12 mouse cellular contexts compared by ENCODE assay signal in the genomic region with DNA sequence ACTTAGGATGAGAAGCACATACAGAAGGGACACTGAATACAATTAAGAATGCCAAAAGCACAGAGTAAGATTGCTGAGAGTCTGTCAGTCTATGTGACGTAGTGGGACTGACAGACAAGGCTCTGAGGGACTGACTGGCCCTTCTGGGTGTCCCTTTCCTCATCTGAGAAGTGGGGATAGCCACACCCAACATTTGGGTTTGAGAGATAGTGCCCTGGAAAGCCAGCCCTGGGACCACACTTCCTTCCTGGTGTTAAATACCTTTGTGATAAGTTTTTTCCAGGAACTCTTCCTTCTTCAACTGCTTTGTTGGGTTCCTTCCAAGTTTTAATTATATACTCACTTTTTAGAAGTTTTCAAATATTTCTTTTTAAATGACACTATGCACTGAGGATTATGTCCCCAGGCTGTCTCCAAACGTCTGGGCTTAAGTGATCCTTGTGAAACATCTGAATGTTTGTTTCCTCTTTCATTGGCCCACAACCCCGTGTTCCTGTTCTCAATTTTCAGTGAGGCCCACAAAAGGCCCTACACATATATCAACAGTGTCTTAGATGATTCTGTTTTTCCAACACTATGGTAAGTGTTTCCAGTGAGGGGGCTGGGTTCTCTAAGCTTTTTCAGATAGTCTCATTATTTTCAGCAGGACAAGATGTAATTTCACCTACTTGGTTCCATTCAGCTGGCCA. TPM values are rescaled to one million over a fixed set of nuclear protein-coding genes. Genes with fewer than 3 reads are reported as not detected.
DNase-seq lines count a peak whose midpoint lies in the region; ATAC-seq and TF ChIP-seq lines count a peak whose summit lies in the region.
"Had no signal": no experiment of that assay in that cellular context is flagged by ENCODE, and none has a peak within 500 bp of the region (broad histone marks: within the 10 kb centered on the region; RNA-seq: fewer than 3 reads in every experiment).

No protein-coding gene starts in this region.

- no peaks in the 10 kb centered on the region for H3K4me1 ChIP-seq in kidney, postnatal 0 days (replicated peaks; ENCODE audit: insufficient read depth, low read length)
- peaks cover 82% of the 10 kb centered on the region for H3K4me1 ChIP-seq in liver, embryonic 12.5 days
- H3K4me1 ChIP-seq: forebrain, embryonic 15.5 days; limb, embryonic 12.5 days had no signal

- H3K9me3 ChIP-seq in kidney, postnatal 0 days (replicated peaks; ENCODE audit: low read length) = no peaks in the 10 kb centered on the region
- no peaks in the 10 kb centered on the region for H3K9me3 ChIP-seq in liver, embryonic 12.5 days (replicated peaks)
- H3K9me3 ChIP-seq: forebrain, embryonic 15.5 days; limb, embryonic 12.5 days had no signal

- no peak for TF ChIP-seq CTCF in kidney, postnatal 0 days (IDR thresholded peaks at IDR 0.05; ENCODE audit: low read depth)

- no peak overlapping the region for H3K4me3 ChIP-seq in kidney, postnatal 0 days (replicated peaks; ENCODE audit: low read depth, low read length)
- no peak overlapping the region for H3K4me3 ChIP-seq in liver, embryonic 12.5 days
- H3K4me3 ChIP-seq: forebrain, embryonic 15.5 days; layer of hippocampus, adult 2 months; limb, embryonic 12.5 days had no signal

- no peak overlapping the region for H3K27ac ChIP-seq in kidney, postnatal 0 days
- H3K27ac ChIP-seq in liver, embryonic 12.5 days = peak overlapping the region; percentile 92
- H3K27ac ChIP-seq: forebrain, embryonic 15.5 days; layer of hippocampus, adult 2 months; limb, embryonic 12.5 days had no signal

- DNase-seq in kidney, postnatal 0 days (ENCODE audit: low spot score) = peak; percentile 60
- no peak for DNase-seq in kidney, adult 8-10 months
- DNase-seq in c-Kit-positive CD71-positive TER-119-negative erythroid progenitor cells, embryonic 14.5 days (ENCODE audit: low read depth) = peak; percentile 82
- DNase-seq in frontal cortex, postnatal 36 days (ENCODE audit: low spot score in 2 of 2) = no peak
- no peak for DNase-seq in left cerebral cortex, postnatal 36 days (ENCODE audit: low spot score in 2 of 2)
- DNase-seq: embryo, embryonic 11 days; thymus, postnatal 36 days had no signal

- 0 out of 2 replicates have a peak, but pooled peaks cover 7% of the 10 kb centered on the region for H3K36me3 ChIP-seq in kidney, postnatal 0 days (ENCODE audit: insufficient read depth, low read length)
- peaks cover 28% of the 10 kb centered on the region for H3K36me3 ChIP-seq in liver, embryonic 12.5 days

- intact Hi-C loops in left cerebral cortex, postnatal 36 days (cut with DNase I) = no loop called here

- WGBS in kidney, postnatal 0 days = 25% methylated on average over 3 of the region's 3 CpGs
- 15% methylated on average over 3 of the region's 3 CpGs for WGBS in liver, embryonic 12.5 days (ENCODE audit: insufficient replicate concordance)

- no peak overlapping the region for H3K4me2 ChIP-seq in kidney, postnatal 0 days (ENCODE audit: low read length)
- peak overlapping the region; percentile 51 for H3K4me2 ChIP-seq in liver, embryonic 12.5 days
- H3K4me2 ChIP-seq: forebrain, embryonic 15.5 days; limb, embryonic 12.5 days had no signal

- H3K27me3 ChIP-seq in kidney, postnatal 0 days (ENCODE audit: insufficient read depth, low read length) = no peaks in the 10 kb centered on the region
- no peaks in the 10 kb centered on the region for H3K27me3 ChIP-seq in liver, embryonic 12.5 days (replicated peaks)
- H3K27me3 ChIP-seq: forebrain, embryonic 15.5 days; limb, embryonic 12.5 days had no signal

- no peak overlapping the region for H3K9ac ChIP-seq in kidney, postnatal 0 days (ENCODE audit: low read depth, low read length)
- H3K9ac ChIP-seq in liver, embryonic 12.5 days = peak overlapping the region; percentile 44
- H3K9ac ChIP-seq: forebrain, embryonic 15.5 days; limb, embryonic 12.5 days had no signal

- 0 out of 2 replicates have a peak, but pooled peaks have one; percentile 7 for ATAC-seq in kidney, postnatal 0 days (replicated peaks; ENCODE audit: low FRiP score, low read depth)
- ATAC-seq in liver, embryonic 12.5 days = peak; percentile 95
- ATAC-seq in cerebellum, adult (ENCODE audit: insufficient number of reproducible peaks, low FRiP score, low TSS enrichment) = no peak
- ATAC-seq: forebrain, embryonic 15.5 days had no signal

RNA-seq across cellular contexts. Expression of a gene that starts 37.4 kb away (rescaled TPM):
- 0.18 and 0.32 TPM in 2 replicates for polyA plus RNA-seq in kidney, postnatal 0 days (2015; fragmentation: Nextera tagmentation; extraction: Ambion mirVana)
- 6.2 and 7.1 TPM in 2 replicates for polyA plus RNA-seq in liver, embryonic 12.5 days (2016; fragmentation: Nextera tagmentation; extraction: Ambion mirVana)
- total RNA-seq in left cerebral cortex, postnatal 36 days (2021) = under 1 TPM; 0.45 to 0.57 TPM

Comparison
In these comparisons a context has a peak if more than half of its experiments do, and no peak if none do; other contexts are left out.
1. DNase-seq: peak in kidney, postnatal 0 days (single experiment) and c-Kit-positive CD71-positive TER-119-negative erythroid progenitor cells, embryonic 14.5 days (single experiment); none in kidney, adult 8-10 months (0 of 2), frontal cortex, postnatal 36 days (0 of 2) and left cerebral cortex, postnatal 36 days (0 of 2).